Mouse (Mus musculus) c-Kit-positive CD71-negative TER-119-negative erythroid progenitor cells, embryonic 14.5 days (primary cell): ENCODE results near the gene Wls.

ENCODE experiments used
- DNase-seq: peaks from one replicate; pipeline ENCODE4 v3.0.0-alpha.2; 2013; ENCODE audit warnings: low read depth

Wls gene

GRCm38 (mm10) chr3:159839481-159839880 is at the start of gene Wls:
Gene Wls (plus strand): TSS chr3:159839672.
- DNase-seq: peak; percentile 33

GRCm38 (mm10) chr3:159789781-159790180 is 49.7 kb upstream of the Wls start:
- DNase-seq: no peak

- no peak for DNase-seq
Measured at GRCm38 (mm10) chr3:159831535-159831934, 7.9 kb upstream of the Wls start.

- DNase-seq: peak; percentile 36
Measured at GRCm38 (mm10) chr3:159840002-159840816, 737 bp downstream of the Wls start.

- DNase-seq: no peak
Measured at GRCm38 (mm10) chr3:159840817-159841390, 1.4 kb downstream of the Wls start.

- no peak for DNase-seq
Measured at GRCm38 (mm10) chr3:159841458-159841857, 2.0 kb downstream of the Wls start.

GRCm38 (mm10) chr3:159843135-159843534 is 3.7 kb downstream of the Wls start:
- no peak for DNase-seq

GRCm38 (mm10) chr3:159847410-159848016 is 8.0 kb downstream of the Wls start:
- DNase-seq: no peak

- no peak for DNase-seq
Measured at GRCm38 (mm10) chr3:159848156-159848555, 8.7 kb downstream of the Wls start.

GRCm38 (mm10) chr3:159851476-159851875 is 12.0 kb downstream of the Wls start:
- no peak for DNase-seq

- no peak for DNase-seq
Measured at GRCm38 (mm10) chr3:159851980-159852379, 12.5 kb downstream of the Wls start.

GRCm38 (mm10) chr3:159857112-159857511 is 17.6 kb downstream of the Wls start:
- no peak for DNase-seq

GRCm38 (mm10) chr3:159865691-159866090 is 26.2 kb downstream of the Wls start:
- DNase-seq: no peak

GRCm38 (mm10) chr3:159878983-159879382 is 39.5 kb downstream of the Wls start:
- DNase-seq: no peak

GRCm38 (mm10) chr3:159883325-159883724 is 43.9 kb downstream of the Wls start:
- no peak for DNase-seq

- DNase-seq: no peak
Measured at GRCm38 (mm10) chr3:159884802-159885201, 45.3 kb downstream of the Wls start.

- DNase-seq: peak; percentile 1
Measured at GRCm38 (mm10) chr3:159885271-159885670, 45.8 kb downstream of the Wls start.

GRCm38 (mm10) chr3:159885781-159886400 is 46.4 kb downstream of the Wls start:
- no peak for DNase-seq

- DNase-seq: no peak
Measured at GRCm38 (mm10) chr3:159890176-159891056, 50.9 kb downstream of the Wls start.

GRCm38 (mm10) chr3:159891057-159891752 is 51.7 kb downstream of the Wls start:
- DNase-seq: peak; percentile 1

- no peak for DNase-seq
Measured at GRCm38 (mm10) chr3:159907329-159907728, 67.9 kb downstream of the Wls start.
